Mouse (Mus musculus): ENCODE data around the gene C1s1. TPM values are rescaled to one million over a fixed set of nuclear protein-coding genes. Genes with fewer than 3 reads are reported as not detected.

The C1s1 gene
- polyA plus RNA-seq, 1 experiment from 2014 or later, result 130 TPM

DNA sequence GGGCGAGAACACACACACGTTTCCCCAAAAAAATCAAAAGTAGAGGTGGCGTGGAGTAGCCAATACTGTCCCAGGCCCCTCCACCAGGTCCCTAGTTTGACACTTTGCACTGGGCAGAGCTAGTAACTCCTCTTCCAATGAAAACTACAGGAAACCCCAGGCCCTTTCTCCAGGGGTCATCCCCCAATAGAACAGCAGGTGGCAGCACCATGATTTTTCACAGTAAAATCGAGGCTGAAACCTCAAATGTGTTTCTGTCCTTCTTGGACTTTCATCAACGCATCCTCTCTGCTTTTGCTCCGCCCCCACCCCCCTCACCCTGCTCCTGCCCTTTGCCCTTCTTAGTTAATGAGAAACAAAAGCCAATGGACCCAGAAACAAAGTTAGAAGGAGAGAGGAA, 60.6 kb downstream of the C1s1 start:
- peak overlapping the region; percentile 15; the same call in 1 of the 2 replicates for H3K4me2 ChIP-seq (ENCODE audit: low read depth, low read length)
- ATAC-seq (peak; percentile 84), DNase-seq (peak; percentile 86)
- no peak overlapping the region for H3K4me3 ChIP-seq (ENCODE audit: low read depth, low read length)
- no peak; the same call in 1 of the 2 replicates for TF ChIP-seq EP300 (IDR thresholded peaks at IDR 0.05; ENCODE audit: low read depth)
- peak; percentile 76 for TF ChIP-seq CTCF (IDR thresholded peaks at IDR 0.05; ENCODE audit: low read depth)
- no peaks in the 10 kb centered on the region for H3K27me3 ChIP-seq (ENCODE audit: insufficient read depth, low read length)
- peaks cover 29% of the 10 kb centered on the region for H3K4me1 ChIP-seq (ENCODE audit: insufficient read depth)
- H3K27ac ChIP-seq (ENCODE audit: low read depth), result peak overlapping the region; percentile 79
- no peak overlapping the region for H3K9ac ChIP-seq (replicated peaks)
- no peaks in the 10 kb centered on the region for H3K36me3 ChIP-seq (replicated peaks; ENCODE audit: insufficient read depth, low read length)
- no peaks in the 10 kb centered on the region for H3K9me3 ChIP-seq (ENCODE audit: low read length)
- WGBS (ENCODE audit: insufficient replicate concordance), result 29% methylated on average over 6 of the region's 6 CpGs

Other genes with a start within 250 kb of the C1s1 start
- gene Cd163, start 237.7 kb downstream of the C1s1 start, polyA plus RNA-seq (2015; fragmentation: Nextera tagmentation; extraction: Ambion mirVana), result 0.90 and 1.0 TPM in 2 replicates
- 31.6 and 32.5 TPM in 2 replicates for gene Pex5, start 127.3 kb downstream of the C1s1 start, polyA plus RNA-seq (2015; fragmentation: Nextera tagmentation; extraction: Ambion mirVana)
- 1.8 TPM in 2 replicates for gene Clstn3, start 77.6 kb downstream of the C1s1 start, polyA plus RNA-seq (2015; fragmentation: Nextera tagmentation; extraction: Ambion mirVana)
- 31.1 and 36.2 TPM in 2 replicates for gene C1rl, start 49.2 kb downstream of the C1s1 start, polyA plus RNA-seq (2015; fragmentation: Nextera tagmentation; extraction: Ambion mirVana)
- gene C1ra, start 30.0 kb downstream of the C1s1 start, polyA plus RNA-seq (2015; fragmentation: Nextera tagmentation; extraction: Ambion mirVana), result 63.0 and 65.0 TPM in 2 replicates
- gene C1rb, start 27.9 kb upstream of the C1s1 start, polyA plus RNA-seq (2015; fragmentation: Nextera tagmentation; extraction: Ambion mirVana), result not detected in 2 replicates
- gene C1s2, start 93.7 kb upstream of the C1s1 start, polyA plus RNA-seq (2015; fragmentation: Nextera tagmentation; extraction: Ambion mirVana), result 0.04 TPM in 1 of 2 replicates, not detected in the other
- gene Lpcat3, start 120.7 kb upstream of the C1s1 start, polyA plus RNA-seq (2015; fragmentation: Nextera tagmentation; extraction: Ambion mirVana), result 68.7 and 72.6 TPM in 2 replicates
- gene Emg1, start 169.8 kb upstream of the C1s1 start, polyA plus RNA-seq (2015; fragmentation: Nextera tagmentation; extraction: Ambion mirVana), result 93.2 and 96.9 TPM in 2 replicates
- 308 and 318 TPM in 2 replicates for gene Phb2, start 170.0 kb upstream of the C1s1 start, polyA plus RNA-seq (2015; fragmentation: Nextera tagmentation; extraction: Ambion mirVana)
- 39.2 and 45.1 TPM in 2 replicates for gene Ptpn6, start 196.4 kb upstream of the C1s1 start, polyA plus RNA-seq (2015; fragmentation: Nextera tagmentation; extraction: Ambion mirVana)
- 148 and 157 TPM in 2 replicates for gene Grcc10, start 199.0 kb upstream of the C1s1 start, polyA plus RNA-seq (2015; fragmentation: Nextera tagmentation; extraction: Ambion mirVana)
- not detected in 2 replicates for gene Gm45234, start 213.7 kb upstream of the C1s1 start, polyA plus RNA-seq (2015; fragmentation: Nextera tagmentation; extraction: Ambion mirVana)
- 1.8 and 1.9 TPM in 2 replicates for gene Atn1, start 214.2 kb upstream of the C1s1 start, polyA plus RNA-seq (2015; fragmentation: Nextera tagmentation; extraction: Ambion mirVana)
- 0.20 and 0.27 TPM in 2 replicates for gene Eno2, start 227.3 kb upstream of the C1s1 start, polyA plus RNA-seq (2015; fragmentation: Nextera tagmentation; extraction: Ambion mirVana)
- 0.16 TPM in 1 of 2 replicates, not detected in the other for gene Lrrc23, start 237.4 kb upstream of the C1s1 start, polyA plus RNA-seq (2015; fragmentation: Nextera tagmentation; extraction: Ambion mirVana)